Mouse (Mus musculus) bone marrow, adult 2 months (tissue): ENCODE measurements at regions not wholly inside any gene's neighbourhood (a gene's known extent, or its start where the extent isn't known, plus 50 kb on each side); places are given as distances from the start of the nearest gene placed in this dataset.

Source experiments
- CTCF ChIP-seq: fragments of 200-500 bp; IDR thresholded peaks from 2 replicates; pipeline ENCODE4 v1.5.1; 2011; ENCODE audit warnings: low read length, control low read depth; ENCODE audit not compliant: control insufficient read depth, insufficient read depth
- POLR2A ChIP-seq: fragments of 200-500 bp; IDR thresholded peaks from 2 replicates; pipeline ENCODE4 v1.6.1; 2011; ENCODE audit warnings: low read depth, mild to moderate bottlenecking, control low read depth, low read length, borderline replicate concordance; ENCODE audit not compliant: control insufficient read depth

DNA sequence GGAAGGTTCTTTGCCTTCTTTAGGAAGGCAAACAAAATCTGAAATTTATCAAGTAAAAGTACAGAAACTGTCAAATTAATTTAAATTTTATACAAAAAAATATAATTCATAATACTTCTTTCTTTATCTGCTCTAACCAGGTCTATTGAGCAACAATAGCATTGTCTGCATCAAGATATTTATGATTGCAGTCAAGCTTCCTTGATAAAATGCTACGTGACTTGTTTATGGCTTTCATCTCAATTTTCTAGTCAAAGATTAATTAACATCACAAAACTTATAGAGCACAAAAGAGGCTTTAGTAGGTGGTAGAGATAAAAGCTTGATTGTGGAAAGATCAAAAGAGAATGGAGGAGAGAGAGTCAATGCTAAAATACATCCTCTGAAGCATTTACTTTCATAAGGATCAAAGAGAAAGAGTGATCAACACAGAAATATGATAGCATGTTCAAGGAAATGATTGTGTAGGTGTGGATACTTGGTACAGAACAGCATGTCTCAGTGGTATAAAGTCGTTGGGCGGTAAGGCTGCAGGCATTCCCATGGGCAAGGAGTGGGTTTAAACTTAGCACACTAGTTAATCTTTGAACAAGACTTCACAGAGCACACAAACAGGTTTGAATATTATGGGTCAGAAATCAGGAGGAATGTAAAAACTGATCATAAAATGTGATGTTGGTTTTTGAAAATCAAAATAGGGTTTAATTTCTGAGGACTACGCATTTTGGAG lies 164.3 kb upstream of the Speer4f2 start:
- TF ChIP-seq CTCF (no peak), POLR2A (no peak)
